Mouse (Mus musculus): ENCODE data around the gene Gls2.
"Not testable (repeated sequence)": the region's sequence is repeated elsewhere in the genome, so short reads cannot be mapped to it uniquely, and the experiment has no call there.

DNA sequence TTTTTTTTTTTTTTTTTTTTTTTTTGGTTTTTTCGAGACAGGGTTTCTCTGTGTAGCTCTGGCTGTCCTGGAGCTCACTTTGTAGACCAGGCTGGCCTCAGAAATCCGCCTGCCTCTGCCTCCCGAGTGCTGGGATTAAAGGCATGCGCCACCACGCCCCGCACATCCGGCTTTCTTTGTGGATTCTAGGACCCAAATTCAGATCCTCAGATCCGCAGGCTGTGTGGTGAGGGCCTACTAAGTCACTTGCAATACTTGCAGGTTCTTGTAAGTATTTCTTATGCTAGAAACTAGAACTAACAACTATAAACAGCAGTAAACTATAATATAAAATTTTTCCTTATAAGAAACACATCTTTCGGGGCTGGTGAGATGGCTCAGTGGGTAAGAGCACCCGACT lies 22.9 kb upstream of the Gls2 start:
- not testable (repeated sequence) for TF ChIP-seq CTCF, EP300 (IDR thresholded peaks at IDR 0.05; ENCODE audit: low read depth)

Measured in liver, embryonic 14.5 days (tissue).